Mouse (Mus musculus): Measurements from ENCODE around the gene Ctnnal1. TPM values are rescaled to one million over a fixed set of nuclear protein-coding genes. Genes with fewer than 3 reads are reported as not detected.

The Ctnnal1 gene
- polyA plus RNA-seq, 1 experiment from 2014 or later: 25.7 TPM

DNA sequence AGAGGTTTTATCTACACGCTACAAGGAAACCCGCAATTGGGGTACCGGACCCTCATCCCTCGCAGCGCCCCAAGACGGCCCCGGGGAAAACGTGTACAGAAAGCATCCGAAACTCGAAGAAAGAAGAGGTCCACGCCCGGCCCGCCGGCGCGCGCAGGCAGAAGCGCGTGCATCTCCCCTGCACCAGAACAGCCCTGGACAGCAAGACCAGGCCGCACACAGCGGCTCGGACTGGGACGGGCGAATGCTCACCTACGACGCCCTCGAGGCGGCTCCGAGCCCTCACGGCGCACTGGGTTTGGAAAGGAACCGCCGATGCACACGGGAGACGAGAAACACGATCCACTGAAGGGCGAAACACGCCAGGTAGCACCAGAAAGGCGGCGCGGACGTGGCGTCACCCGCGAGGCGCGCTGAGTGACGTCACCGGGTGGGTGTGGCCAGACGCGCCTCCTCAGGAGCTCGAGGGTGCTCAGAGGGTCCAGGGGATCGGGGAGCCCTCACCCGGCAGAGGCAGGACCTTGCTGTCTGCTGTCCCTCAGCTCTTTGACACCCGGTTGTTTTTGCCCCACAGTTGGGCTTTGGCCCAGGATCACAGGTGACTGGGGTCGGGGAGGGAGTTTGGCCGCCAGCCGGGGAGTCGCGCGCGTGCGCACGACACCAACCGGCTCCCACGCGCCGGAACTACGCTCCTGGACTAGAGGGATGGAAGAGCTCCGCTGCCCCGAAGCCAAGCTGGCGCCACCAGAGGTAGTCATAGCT, 62.9 kb downstream of the Ctnnal1 start, which contains the start of the genes Elp1 and Fam206a:
Gene Elp1, minus strand, starts transcription at position 425 of the 762 bp plus-strand sequence.
Gene Fam206a, plus strand, starts transcription at position 439 of the 762 bp plus-strand sequence.
- H3K4me2 ChIP-seq: peak within 1 kb of the TSS; percentile 95
- ATAC-seq (replicated peaks; ENCODE audit: insufficient number of reproducible peaks, insufficient read depth, low FRiP score, low read depth): peak; percentile 94
- H3K4me1 ChIP-seq (replicated peaks): peaks cover 21% of the 10 kb centered on the region
- peaks cover 49% of the 10 kb centered on the region for H3K36me3 ChIP-seq
- peak within 1 kb of the TSS; percentile 87 for H3K27ac ChIP-seq
- H3K27me3 ChIP-seq: no peaks in the 10 kb centered on the region
- H3K9me3 ChIP-seq (replicated peaks): no peaks in the 10 kb centered on the region
- under 1% methylated on average over 72 of the region's 72 CpGs for WGBS
- H3K9ac ChIP-seq: peak within 1 kb of the TSS; percentile 89
- peak within 1 kb of the TSS; percentile 96 for H3K4me3 ChIP-seq

- H3K27me3 ChIP-seq: no peaks in the 10 kb centered on the region
- no peak overlapping the region for H3K4me3 ChIP-seq
- no peaks in the 10 kb centered on the region for H3K4me1 ChIP-seq (replicated peaks)
- ATAC-seq (replicated peaks; ENCODE audit: insufficient number of reproducible peaks, insufficient read depth, low FRiP score, low read depth): no peak
- H3K27ac ChIP-seq: no peak overlapping the region
- H3K9ac ChIP-seq: no peak overlapping the region
- H3K9me3 ChIP-seq (replicated peaks): no peaks in the 10 kb centered on the region
- peaks cover 93% of the 10 kb centered on the region for H3K36me3 ChIP-seq
- H3K4me2 ChIP-seq: no peak overlapping the region
- 39% methylated on average over 1 of the region's 1 CpGs for WGBS
Observed at GRCm38 (mm10) chr4:56791373-56791772, 73.6 kb downstream of the Ctnnal1 start.

- no peak overlapping the region for H3K4me3 ChIP-seq
- H3K9me3 ChIP-seq (replicated peaks): no peaks in the 10 kb centered on the region
- H3K9ac ChIP-seq: no peak overlapping the region
- no peaks in the 10 kb centered on the region for H3K4me1 ChIP-seq (replicated peaks)
- H3K27me3 ChIP-seq: no peaks in the 10 kb centered on the region
- H3K4me2 ChIP-seq: no peak overlapping the region
- no peak for ATAC-seq (replicated peaks; ENCODE audit: insufficient number of reproducible peaks, insufficient read depth, low FRiP score, low read depth)
- H3K36me3 ChIP-seq: peaks cover 81% of the 10 kb centered on the region
- H3K27ac ChIP-seq: no peak overlapping the region
- WGBS: 59% methylated on average over 1 of the region's 1 CpGs
Observed at GRCm38 (mm10) chr4:56771065-56771464, 93.9 kb downstream of the Ctnnal1 start.

DNA sequence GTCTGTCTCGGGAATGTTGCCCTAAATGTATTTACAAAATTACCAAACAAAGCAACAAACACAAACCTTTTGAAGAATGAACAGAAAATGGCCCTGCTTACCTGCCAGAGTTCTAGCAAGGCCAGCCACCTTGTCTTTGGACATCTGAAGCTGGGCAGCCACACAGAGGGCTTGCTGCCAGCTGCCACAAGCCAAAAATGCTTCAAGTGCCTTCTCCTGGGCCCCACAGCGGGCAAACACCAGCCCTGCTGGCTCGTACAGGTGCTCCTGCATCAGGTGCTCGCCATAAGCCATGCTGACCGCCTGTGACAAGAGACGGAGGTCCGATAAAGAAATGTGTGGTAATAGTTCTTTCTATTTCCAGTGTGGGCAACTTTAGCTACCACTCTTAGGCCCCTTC, 96.1 kb downstream of the Ctnnal1 start:
- 83% methylated on average over 7 of the region's 7 CpGs for WGBS

DNA sequence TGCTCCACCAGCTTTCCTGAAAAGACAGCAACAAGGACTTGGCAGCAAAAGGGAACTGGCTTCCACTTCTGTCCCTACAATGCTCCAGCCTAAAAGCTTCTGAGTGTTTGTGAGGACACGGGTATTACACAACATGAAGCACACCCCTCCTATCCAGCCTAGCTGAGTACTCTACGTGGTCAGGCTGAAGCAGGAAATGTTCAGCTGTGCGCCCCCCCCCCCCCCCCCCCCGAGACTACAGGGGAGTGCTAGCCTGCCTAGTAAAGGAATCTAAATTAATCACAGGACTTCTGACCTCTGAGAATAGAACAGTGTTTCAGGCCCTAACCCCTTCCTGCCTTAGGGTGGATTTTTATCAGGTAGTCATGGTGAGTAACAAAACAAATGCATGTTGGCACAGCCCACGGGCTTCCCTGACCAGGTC, 97.1 kb downstream of the Ctnnal1 start:
- Histone ChIP-seq H3K36me3 (peaks cover 72% of the 10 kb centered on the region), H3K4me3 (no peak overlapping the region), H3K9ac (no peak overlapping the region), H3K9me3 (replicated peaks) (no peaks in the 10 kb centered on the region), H3K27me3 (no peaks in the 10 kb centered on the region), H3K4me2 (no peak overlapping the region), H3K27ac (no peak overlapping the region; the same call in 1 of the 2 replicates), H3K4me1 (replicated peaks) (no peaks in the 10 kb centered on the region)
- 51% methylated on average over 5 of the region's 5 CpGs for WGBS
- no peak for ATAC-seq (replicated peaks; ENCODE audit: insufficient number of reproducible peaks, insufficient read depth, low FRiP score, low read depth)

More for the DNA sequence above, 96.1 kb downstream of the Ctnnal1 start:
- peaks cover 77% of the 10 kb centered on the region for H3K36me3 ChIP-seq
- no peak overlapping the region for H3K9ac ChIP-seq
- no peak overlapping the region for H3K4me2 ChIP-seq
- H3K27me3 ChIP-seq: no peaks in the 10 kb centered on the region
- no peak overlapping the region for H3K27ac ChIP-seq
- H3K4me3 ChIP-seq: no peak overlapping the region
- H3K4me1 ChIP-seq (replicated peaks): no peaks in the 10 kb centered on the region
- no peaks in the 10 kb centered on the region for H3K9me3 ChIP-seq (replicated peaks)
- no peak for ATAC-seq (replicated peaks; ENCODE audit: insufficient number of reproducible peaks, insufficient read depth, low FRiP score, low read depth)

MicroRNAs within 50 kb of the gene (microRNA counts, 519-probe panel; counts per million panel counts)
- microRNA mmu-miR-32: 2,908 counts per million, percentile 71 among the panel's probes with 10 or more counts

Small RNAs within 50 kb of the gene (microRNA-seq; reads per million reads assigned to microRNA genes)
- gene Mir32: 116 reads per million, percentile 51 among the genes with 10 or more reads in this experiment

Other genes starting within 250 kb of the Ctnnal1 start
- gene Gm26657, start 125.1 kb downstream of the Ctnnal1 start, polyA plus RNA-seq (2015; fragmentation: Nextera tagmentation; extraction: Ambion mirVana): not detected in 2 replicates
- gene Actl7b, start 123.7 kb downstream of the Ctnnal1 start, polyA plus RNA-seq (2015; fragmentation: Nextera tagmentation; extraction: Ambion mirVana): not detected in 2 replicates
- not detected in 2 replicates for gene Actl7a, start 121.8 kb downstream of the Ctnnal1 start, polyA plus RNA-seq (2015; fragmentation: Nextera tagmentation; extraction: Ambion mirVana)
- 21.8 and 29.5 TPM in 2 replicates for gene Elp1, start 62.9 kb downstream of the Ctnnal1 start, polyA plus RNA-seq (2015; fragmentation: Nextera tagmentation; extraction: Ambion mirVana)
- 7.4 and 11.3 TPM in 2 replicates for gene Fam206a, start 62.8 kb downstream of the Ctnnal1 start, polyA plus RNA-seq (2015; fragmentation: Nextera tagmentation; extraction: Ambion mirVana)
- gene Tmem245, start 82.2 kb upstream of the Ctnnal1 start, polyA plus RNA-seq (2015; fragmentation: Nextera tagmentation; extraction: Ambion mirVana): 19.0 and 20.2 TPM in 2 replicates
- gene Frrs1l, start 125.2 kb upstream of the Ctnnal1 start, polyA plus RNA-seq (2015; fragmentation: Nextera tagmentation; extraction: Ambion mirVana): 0.28 and 0.38 TPM in 2 replicates